Mouse (Mus musculus) layer of hippocampus, adult 8-10 months (tissue): ENCODE data around the gene Klhl26. TPM values are rescaled to one million over a fixed set of nuclear protein-coding genes. Genes with fewer than 3 reads are reported as not detected.
A peak's percentile ranks its signal among the peaks of the same experiment; 100 is the strongest.

ENCODE experiments used
- DNase-seq, 2 experiments: peaks; one replicate each; pipeline ENCODE4 v3.0.0; 2022; ENCODE audit warnings: low spot score in 2 of 2
- total RNA-seq, 4 experiments: library from RNA; stranded (reverse); gene quantifications; 2 replicates each; pipeline ENCODE4 v1.2.4; 2022

The Klhl26 gene
- total RNA-seq, 4 experiments from 2014 or later: 48.4 to 56.6 (median 53.1) TPM

DNA sequence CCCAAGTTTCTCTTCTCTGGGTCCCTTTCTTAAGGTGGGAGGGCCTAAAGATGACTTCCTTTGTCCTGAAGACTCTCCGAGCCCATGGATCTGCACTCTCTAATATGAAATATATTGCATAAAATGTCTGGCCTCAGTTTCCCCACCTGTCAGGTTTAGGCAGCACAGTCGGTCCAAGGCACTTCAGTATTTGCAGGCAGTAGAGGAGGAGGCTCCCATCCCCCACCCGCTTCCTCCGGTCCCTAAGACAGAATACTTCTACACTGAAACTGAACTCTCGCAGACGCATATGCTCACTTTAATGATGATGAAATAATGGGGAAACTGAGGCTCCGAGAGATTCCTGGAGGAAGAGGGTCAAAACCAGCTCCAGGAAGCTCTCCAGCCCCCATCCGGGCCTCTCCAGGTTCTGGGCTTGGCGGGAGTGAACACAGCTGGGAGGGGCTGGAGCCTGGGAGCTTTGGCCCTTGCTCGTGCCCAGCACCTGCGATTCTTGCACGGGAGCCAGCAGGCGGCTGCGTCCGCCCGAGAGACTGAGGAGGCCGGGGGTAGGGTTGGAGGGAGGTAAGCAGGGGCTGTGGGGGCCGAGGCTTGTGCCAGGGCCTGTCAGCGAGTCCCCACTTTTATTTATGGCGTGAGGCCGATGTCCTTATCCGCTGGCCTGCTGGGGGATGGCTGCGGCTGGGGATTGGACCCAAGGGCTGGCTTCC is 25.2 kb upstream of the Klhl26 start:
- no peak for DNase-seq

DNA sequence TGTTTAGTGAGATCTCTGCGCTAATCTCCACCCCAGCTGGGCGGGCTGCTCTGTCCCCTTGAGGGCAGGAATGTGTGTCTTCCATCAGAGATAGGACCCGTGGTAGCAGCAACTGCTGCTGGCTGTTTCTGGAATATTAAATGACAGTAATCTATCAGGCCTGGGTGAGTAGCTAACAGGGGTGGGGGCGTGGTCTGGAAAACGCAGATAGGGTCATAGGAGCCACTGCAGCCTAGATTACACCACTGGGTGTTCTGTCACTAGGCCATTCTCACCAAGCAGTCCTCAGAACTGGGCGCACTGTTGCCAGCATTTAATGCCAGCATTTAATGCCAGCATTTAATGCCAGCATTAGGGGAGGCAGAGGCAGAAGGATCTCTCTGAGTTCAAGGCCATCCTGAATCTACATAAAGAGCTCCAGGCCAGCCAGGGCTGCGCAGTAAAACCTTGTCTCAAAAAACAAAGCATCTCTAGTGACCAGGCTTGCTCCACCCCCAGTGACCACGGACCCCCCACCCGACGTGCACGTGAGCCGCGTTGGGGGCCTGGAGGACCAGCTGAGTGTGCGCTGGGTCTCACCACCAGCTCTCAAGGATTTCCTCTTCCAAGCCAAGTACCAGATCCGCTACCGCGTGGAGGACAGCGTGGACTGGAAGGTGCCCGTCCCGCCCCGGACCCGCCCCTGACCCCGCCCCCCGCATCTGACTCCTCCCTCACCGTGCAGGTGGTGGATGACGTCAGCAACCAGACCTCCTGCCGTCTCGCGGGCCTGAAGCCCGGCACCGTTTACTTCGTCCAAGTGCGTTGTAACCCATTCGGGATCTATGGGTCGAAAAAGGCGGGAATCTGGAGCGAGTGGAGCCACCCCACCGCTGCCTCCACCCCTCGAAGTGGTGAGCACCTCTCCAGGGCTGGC is 23.9 kb upstream of the Klhl26 start:
- DNase-seq: no peak

DNA sequence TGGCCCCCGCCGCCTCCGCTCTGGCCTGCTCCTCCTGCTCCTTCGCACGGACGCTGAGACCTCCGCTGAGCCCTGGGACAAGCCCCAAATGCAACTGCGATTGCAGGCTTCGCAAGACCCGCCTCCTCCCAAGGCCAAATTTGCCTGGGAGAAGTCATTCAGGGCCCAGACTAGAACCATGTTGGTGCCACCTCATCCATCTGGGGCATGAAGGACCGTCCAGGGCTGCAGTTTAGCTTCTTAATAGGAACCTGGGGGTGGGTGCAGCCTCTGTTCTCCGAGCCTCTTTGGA is 18.9 kb upstream of the Klhl26 start:
- no peak for DNase-seq

DNA sequence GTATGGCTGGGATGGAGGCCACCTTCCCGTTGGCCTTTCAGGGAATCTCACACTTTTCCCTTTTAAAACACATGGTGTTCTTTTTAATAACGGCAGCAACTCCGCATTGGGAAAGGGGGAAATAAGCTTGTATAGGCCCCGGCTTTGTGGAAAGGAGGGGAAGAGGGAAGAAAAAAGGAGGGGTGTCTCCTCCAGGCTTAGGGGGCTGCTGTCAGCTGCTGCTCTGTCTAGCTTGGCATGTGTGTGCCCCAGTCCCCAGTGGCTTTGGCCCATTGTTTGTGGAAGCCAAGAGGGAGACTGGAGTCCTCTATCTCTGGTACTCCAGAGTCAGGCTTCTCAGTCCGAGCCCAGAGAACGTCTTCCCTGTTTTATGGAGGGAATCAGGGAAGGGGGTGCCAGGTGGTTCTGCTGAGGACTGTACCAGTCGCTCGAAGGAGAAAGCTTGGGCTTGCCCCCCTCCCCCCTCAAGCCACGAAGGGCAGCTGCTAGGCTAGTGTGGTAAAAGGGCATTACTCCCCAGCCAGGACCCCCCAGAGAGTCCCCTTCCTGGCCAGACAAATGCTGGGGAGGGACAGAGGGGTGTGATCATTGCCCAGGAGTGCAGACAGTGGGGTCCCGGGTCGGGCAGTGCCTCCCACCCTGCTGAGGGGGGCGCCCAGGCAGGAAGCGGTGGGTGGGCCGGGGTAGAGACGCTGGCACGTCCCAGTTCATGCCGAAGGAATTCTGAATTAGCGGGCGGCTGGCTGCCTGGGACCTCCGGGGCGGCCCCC is 18.4 kb upstream of the Klhl26 start:
- DNase-seq: no peak

DNA sequence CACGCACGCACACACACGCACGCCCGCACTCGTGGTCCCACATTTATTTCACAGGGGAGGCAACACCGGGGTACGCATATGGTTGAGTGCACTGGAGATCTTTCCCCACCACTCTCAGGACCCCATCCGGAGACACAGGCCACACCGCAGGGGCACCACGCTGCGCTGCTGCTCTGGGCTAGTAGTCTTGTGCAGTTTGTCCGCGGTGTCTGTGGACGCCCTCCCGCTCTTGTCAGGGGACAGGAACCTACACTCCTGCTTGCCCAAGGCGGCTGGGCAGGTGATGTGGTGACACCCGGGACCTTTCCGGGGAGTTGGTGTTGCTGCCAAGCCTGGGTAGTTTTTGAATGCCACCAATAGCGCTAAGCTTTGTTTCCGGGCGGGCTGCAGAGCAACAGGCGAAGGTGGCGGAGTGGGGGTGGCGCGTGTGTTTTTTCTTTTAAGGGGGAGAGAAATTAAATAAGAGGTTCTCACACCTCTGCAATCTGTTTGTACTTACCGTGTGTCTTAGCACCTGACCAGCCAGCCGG is 17.7 kb upstream of the Klhl26 start:
- DNase-seq: no peak

DNA sequence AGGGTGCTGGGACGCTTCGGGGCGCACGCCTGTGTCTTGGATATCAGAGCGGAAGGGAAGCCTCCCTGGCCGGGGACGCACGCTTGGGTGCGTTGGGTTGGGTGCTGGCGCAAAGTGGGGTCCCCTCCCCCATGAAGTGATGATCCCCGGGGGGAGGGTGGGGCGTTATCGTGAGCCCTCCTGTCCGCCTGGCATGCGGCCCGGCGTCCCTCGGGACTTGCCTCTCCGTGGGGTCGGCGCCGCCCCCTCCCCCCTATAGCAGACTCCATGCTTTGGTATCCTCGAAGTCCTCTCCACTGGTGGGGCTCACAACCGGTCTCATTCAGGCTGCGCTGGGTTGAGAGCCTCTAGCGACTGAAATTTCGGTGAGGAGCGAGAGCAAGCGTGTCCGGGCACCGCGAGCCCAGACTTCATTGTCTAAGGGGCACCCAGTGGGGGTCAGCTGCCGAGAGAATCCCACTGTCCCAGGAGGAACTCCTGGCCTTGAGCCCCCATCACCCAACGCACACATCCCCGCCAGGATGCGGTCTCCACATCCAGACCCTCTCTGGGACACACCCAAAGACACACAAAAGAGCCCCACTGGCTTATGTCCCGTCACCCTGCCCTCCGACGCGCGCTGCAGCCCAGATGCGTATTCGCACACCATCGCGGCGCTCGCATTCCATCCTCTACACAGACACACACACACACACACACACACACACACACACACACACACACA is 17.1 kb upstream of the Klhl26 start:
- no peak for DNase-seq

DNA sequence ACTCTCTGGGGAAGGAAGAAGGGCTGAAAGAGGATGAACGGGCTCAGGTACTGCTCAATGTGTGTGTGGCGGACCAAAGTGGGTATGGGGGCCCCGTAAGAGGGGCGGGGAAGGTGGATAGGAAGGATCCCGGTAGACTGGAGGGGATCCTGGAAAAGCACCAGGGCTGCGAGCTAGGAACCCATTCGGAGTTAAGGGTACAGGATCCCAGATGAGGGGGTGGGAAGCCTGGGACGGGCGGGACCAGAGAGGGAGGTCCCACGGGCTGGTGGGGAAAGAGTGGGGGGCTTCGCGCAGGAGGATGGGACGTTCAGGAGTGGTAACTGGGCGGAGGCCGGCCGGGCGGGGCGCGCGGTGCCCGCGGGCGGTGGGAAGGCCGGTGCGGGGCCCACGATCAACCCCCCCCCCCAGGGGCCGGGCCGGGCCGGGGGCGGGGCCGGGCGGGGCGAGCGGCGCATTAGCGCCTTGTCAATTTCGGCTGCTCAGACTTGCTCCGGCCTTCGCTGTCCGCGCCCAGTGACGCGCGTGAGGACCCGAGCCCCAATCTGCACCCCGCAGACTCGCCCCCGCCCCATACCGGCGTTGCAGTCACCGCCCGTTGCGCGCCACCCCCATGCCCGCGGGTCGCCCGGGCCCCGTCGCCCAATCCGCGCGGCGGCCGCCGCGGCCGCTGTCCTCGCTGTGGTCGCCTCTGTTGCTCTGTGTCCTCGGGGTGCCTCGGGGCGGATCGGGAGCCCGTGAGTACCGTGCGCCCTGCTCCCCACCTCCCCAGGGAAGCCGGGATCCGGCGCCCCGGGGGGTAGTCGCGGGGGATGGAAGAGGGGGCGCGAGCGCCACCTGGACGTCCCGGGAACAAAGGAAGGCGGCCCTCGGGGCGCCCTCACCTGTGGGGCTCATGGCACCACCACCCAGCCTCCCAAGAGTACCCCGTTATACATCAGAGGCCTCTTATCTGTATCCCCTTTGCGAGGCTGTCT is 16.2 kb upstream of the Klhl26 start, which contains the start of gene Crlf1:
TSS of gene Crlf1 (plus strand) at position 495 of the 977 bp plus-strand sequence.
- DNase-seq: no peak

DNA sequence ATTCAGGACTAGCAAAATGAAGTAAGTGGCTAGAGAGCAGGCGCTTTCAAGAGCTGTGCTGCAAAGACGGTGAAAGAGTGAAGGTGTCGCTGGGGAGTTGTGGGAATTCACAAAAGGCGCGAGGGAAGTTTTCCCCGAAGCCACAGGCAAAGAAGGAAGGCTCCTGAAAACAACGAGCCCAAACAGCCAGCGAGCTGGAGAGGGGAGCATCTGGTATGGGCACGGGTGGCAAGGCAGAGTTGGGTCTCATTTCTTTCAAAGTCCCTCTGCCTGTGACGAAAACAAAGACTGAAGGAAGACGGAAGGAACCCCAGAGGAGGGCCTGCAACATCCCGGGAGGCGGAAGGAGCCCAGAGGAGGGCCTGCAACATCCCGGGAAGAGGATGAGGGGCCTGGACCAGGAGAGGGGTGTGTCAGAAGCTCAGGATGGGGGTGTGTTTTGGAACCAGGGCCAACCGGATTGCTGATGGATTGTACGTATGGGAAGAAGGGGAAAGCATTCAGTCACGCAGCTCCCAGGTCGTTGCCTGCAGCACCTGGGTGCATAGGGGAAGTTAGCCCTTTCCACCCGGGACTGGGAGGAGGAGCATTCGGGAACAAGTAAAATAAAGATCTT is 14.2 kb upstream of the Klhl26 start:
- no peak for DNase-seq

DNA sequence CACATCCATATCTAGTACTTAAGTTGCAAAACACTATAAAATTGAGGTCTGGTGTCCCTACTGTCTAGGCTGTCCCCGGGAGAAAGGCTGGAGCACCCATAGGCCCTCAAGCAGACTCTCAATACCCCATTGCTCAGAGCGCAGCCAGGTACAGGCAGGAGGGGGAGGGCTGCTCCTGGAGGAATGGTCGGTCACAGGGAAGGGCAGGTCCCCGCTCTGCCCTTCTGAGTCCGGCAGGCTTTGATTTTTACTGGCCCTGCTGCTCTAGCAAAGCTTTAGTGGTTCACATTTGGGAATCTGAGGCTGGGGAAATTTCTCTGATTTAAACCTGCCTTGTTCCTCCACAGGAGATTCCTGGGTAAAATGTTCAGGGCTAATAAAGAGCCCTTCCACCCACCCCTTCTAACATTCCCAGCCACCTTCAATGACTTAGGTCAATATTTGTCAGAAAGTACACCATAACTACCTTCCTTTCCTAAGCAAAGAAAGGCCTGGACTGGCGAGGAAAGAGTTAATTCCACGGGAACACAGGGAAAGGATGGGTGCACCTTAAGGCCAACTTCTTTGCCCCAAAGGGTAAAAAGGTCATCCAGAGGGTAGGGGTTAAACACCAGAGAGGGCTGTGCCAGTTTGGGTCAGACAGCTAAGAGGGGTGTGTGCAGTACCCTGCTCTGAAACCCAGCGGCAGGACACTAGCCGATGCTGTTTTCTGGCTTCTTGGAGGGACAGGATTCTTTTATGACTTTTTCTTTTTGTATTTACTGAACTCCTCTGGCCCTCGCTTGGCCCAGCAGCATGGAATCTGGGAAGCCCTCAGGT is 13.5 kb upstream of the Klhl26 start:
- no peak for DNase-seq

DNA sequence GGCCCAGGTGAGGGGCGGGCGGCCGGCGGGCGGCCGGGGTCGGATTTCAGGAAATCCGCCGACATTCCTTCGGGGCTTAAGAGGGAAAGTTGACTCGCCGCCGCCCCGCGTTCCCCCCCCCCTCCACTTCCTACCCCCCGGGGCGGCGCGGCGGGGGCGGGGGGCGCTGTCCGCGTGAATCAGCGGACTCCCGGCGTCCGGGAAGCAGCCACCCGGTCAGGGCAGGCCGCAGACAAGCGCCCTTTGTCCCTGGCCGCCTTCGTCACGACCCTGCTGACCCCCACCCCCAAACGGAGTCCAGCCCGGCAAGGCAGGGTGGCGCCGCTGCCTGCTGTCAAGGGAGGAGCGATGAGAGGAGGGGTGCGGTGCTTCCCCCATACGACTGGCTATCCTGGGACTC is 12.8 kb upstream of the Klhl26 start:
- no peak for DNase-seq

DNA sequence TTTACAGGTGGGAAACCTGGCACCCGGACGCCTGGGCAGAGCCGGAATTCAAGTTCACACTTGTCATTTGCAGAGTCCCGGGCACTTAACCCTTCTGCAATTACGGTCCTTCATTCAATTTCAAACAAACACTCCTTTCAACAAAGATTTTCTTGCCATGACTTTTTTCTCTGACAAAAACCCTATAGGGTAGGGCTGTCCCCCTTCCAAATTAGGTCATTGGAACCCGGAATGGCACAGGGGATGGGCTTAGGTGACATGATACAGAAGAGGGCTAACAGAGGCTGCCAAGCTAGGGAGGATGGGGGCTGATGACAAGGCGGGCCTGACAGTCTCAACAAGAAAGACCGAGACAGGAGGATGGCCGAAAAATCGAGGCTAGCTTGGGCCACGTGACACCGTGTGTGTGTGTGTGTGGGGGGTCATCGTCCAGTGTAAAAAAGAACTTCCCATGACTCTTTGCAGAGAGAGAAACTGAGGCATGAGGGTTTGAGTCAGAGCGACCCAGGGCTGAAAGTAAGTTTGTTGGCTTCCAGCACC is 12.2 kb upstream of the Klhl26 start:
- no peak for DNase-seq

DNA sequence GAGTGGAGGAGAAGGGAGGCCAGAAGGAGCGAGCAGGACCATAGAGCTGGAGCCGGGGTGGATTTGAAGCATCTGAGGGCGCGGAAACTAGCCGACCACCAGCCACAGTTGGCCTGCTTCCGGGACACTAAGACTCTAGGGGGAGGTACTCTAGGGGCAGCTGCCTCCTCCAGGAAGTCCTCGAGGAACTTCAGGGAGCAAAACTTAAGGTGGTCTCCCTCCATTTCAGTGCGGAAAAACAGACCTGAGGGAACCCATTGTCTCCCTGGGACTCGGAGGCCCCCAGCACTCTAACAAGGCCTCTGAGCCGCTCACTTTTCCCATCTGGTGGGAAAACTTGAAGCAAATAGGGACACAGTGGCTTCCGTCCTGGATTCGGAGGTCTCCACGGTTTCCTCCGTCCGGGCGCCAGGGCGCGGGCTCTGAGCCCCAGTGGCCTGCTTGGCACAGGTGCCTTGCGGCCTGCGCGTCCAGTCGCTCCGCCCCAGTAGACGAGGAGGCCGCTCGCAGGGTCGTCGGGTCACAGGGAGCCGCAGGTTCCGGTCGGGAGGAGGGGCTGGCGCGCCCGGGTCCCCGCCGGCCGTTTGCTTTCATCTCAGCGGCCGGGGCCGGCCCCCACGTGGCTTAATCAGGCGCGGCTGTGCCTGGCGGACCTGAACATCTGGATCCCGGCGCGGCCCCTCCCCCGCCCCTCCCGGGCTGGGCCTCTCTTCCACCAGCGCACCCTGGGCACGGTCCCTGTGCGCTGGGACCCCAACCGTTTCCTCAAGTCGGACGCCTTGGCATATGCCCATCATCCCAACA is 11.4 kb upstream of the Klhl26 start:
- DNase-seq: no peak

DNA sequence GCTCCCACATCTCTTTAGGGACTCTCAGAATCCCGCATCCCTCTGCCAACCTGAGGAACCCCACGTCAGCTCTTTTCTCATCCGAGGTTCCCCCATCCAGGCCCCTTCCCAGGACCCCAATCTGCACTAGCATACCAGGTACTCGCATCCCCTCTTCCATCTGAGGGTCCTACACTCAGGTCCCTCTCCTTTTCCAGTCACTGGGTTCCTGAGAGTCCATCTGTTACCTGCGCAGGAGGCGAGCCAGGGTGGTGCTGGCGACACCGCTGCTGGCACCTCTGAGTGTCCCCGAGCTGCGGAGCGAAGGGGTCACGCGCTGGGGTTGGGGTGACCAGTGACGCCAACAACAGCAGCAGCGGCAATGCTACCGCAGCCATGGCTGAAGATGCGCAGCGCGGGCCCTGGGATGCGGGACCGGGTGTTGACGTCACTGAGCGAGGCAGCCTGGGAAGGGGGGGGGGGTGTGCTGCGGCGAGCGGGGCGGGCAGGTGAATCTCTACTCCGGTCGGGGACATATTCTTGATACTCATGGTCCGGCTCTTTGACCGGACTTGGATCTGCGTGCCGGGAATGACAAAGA is 10.3 kb upstream of the Klhl26 start, which contains the start of gene Tmem59l:
TSS of gene Tmem59l (minus strand) at position 418 of the 580 bp plus-strand sequence.
- no peak for DNase-seq

DNA sequence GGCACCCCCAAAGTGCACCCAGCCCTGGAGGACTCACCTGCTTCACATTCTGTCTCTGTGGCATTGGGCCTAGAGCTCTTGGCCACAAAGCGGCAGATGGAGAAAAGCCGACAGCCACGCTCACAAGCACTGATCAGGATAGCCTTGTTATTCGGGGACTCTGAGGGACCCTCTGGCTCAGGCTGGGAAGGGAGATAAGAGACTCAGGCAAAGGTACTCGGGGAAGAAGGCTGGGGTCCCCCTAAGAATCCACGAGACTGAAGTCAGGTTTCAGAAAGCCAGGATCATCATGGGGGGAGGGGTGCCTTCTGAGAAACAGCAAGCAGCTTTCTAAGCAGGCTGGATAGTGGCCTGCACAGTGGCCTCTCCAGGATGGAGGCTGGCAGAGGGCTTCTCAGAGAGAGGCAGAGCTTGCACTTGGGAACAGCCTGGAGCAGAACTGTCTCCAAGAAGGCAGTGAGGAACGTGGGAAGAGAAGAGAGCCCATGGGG is 9.5 kb upstream of the Klhl26 start:
- DNase-seq: no peak

DNA sequence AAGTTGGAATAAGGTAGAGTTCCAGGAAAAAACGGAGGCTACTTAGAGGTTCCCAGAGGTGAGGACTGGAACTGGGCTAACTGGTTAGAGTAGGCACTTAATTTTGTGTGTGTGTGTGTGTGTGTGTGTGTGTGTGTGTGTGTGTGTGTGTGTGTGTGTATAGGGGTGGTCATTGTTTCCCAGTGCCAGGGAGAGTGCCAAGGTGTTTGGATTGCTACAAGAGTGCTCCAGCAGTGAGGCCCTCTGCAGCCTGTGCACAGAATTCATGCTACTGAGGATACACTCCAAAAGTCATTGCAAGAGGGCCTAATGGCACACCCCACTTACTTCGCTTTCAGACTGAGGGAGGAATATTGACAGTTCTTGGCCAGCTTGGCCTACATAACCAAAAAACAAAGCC is 6.2 kb upstream of the Klhl26 start:
- no peak for DNase-seq

DNA sequence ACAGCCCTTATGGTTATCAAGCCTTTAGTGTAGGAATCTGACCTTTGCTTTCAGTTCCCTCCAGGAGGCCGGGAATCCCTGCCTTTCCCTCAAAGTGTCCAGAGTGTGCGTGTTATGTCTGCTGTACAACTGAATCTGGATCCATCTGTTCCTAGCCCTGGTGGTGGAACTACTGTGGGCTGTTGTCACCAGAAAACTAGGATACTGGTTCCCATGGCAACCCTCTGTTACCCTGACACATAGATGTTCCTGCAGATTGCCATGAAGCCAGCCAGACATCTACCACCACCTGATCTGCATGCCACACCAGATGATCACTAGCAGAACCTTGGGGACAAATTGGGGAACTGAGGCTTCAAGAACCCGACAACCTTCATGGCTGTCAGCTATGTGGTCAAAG is 5.1 kb upstream of the Klhl26 start:
- DNase-seq: peak; percentile 71 to 78
